Comparison of ENCODE assay signal across 25 mouse cellular contexts in genomic region chr6:122672746-122673145, GRCm38 (mm10). TPM values are rescaled to one million over a fixed set of nuclear protein-coding genes. Genes with fewer than 3 reads are reported as not detected.
"Had no signal": no experiment of that assay in that cellular context is flagged by ENCODE, and none has a peak within 500 bp of the region (broad histone marks: within the 10 kb centered on the region; RNA-seq: fewer than 3 reads in every experiment).

No protein-coding gene starts in this region.

- ATAC-seq: inflammation-experienced regulatory T-cells, adult 6 months; intestine, embryonic 16.5 days; midbrain, embryonic 13.5 days; midbrain, embryonic 16.5 days had no signal

- DNase-seq: kidney, adult 2 months; kidney, postnatal 25 days; layer of hippocampus, postnatal 36 days; left cerebral cortex, postnatal 4 days; right cerebral cortex, adult 18-20 months; right cerebral cortex, postnatal 14 days; right cerebral cortex, postnatal 4 days; thymus, adult 18-20 months; thymus, postnatal 36 days had no signal

- H3K9me3 ChIP-seq: limb, embryonic 12.5 days; limb, embryonic 15.5 days; megakaryocyte, embryonic 14.5 days; midbrain, embryonic 10.5 days; midbrain, embryonic 13.5 days; neural tube, embryonic 13.5 days; stomach, embryonic 15.5 days had no signal

- H3K36me3 ChIP-seq: limb, embryonic 12.5 days; limb, embryonic 15.5 days; midbrain, embryonic 10.5 days; midbrain, embryonic 13.5 days; neural tube, embryonic 13.5 days; stomach, embryonic 15.5 days had no signal

- H3K27me3 ChIP-seq: limb, embryonic 12.5 days; limb, embryonic 15.5 days; midbrain, embryonic 13.5 days; neural tube, embryonic 13.5 days; stomach, embryonic 15.5 days had no signal

- H3K4me3 ChIP-seq: limb, embryonic 12.5 days; limb, embryonic 15.5 days; megakaryocyte, embryonic 14.5 days; midbrain, embryonic 10.5 days; midbrain, embryonic 13.5 days; myocyte; neural tube, embryonic 13.5 days; stomach, embryonic 15.5 days had no signal

- H3K27ac ChIP-seq: kidney, postnatal 0 days; limb, embryonic 12.5 days; limb, embryonic 15.5 days; liver, embryonic 14.5 days; midbrain, embryonic 10.5 days; midbrain, embryonic 13.5 days; neural tube, embryonic 13.5 days; stomach, embryonic 15.5 days had no signal

- H3K4me2 ChIP-seq: limb, embryonic 12.5 days; limb, embryonic 15.5 days; liver, embryonic 11.5 days; midbrain, embryonic 13.5 days; neural tube, embryonic 13.5 days; stomach, embryonic 15.5 days had no signal

- H3K9ac ChIP-seq: limb, embryonic 12.5 days; limb, embryonic 15.5 days; liver, embryonic 14.5 days; midbrain, embryonic 13.5 days; neural tube, embryonic 13.5 days; stomach, embryonic 15.5 days had no signal

RNA-seq across cellular contexts. Expression of gene Nanog, which starts 34.5 kb away (rescaled TPM):
- polyA plus RNA-seq: kidney, embryonic 14.5 days; kidney, postnatal 0 days; large intestine, adult 2 months; midbrain, embryonic 16.5 days had no signal

RNA-seq across cellular contexts. Expression of gene Dppa3, which starts 46.5 kb away (rescaled TPM):
- polyA plus RNA-seq: inflammation-experienced regulatory T-cells, adult 6 months; intestine, embryonic 16.5 days; kidney, adult 2 months; kidney, embryonic 14.5 days; kidney, postnatal 0 days; large intestine, adult 2 months; limb, embryonic 12.5 days; limb, embryonic 15.5 days; liver, embryonic 11.5 days; liver, embryonic 14.5 days; midbrain, embryonic 10.5 days; midbrain, embryonic 13.5 days; midbrain, embryonic 16.5 days; myocyte; neural tube, embryonic 13.5 days; stomach, embryonic 15.5 days had no signal
